Mouse (Mus musculus): ENCODE results near the gene Sik1. TPM values are rescaled to one million over a fixed set of nuclear protein-coding genes. Genes with fewer than 3 reads are reported as not detected.
A peak's percentile ranks its signal among the peaks of the same experiment; 100 is the strongest.

Gene Sik1
- polyA plus RNA-seq, 1 experiment from 2014 or later, result 3.6 TPM

DNA sequence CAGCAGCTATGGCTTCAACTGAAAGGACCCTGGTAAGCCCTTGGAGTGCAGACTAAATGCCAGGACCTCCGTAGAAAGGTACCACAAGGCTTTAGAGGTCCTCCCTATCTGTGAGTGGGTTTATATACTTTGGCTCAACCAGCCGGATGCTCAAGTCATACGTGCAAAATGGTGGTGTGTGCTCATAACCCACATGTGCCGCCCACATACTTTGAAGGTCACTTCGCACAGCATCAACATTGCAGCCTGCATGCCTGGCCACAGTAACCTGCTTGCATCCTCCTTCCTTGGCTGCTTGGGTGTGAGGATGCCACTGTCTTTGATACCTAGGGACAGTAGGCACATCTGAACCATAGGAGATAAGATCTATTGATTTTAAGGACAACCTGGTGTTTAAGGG is 26.7 kb downstream of the Sik1 start:
- ATAC-seq (ENCODE audit: low read depth) (no peak), DNase-seq (no peak)
- Histone ChIP-seq H3K36me3 (no peaks in the 10 kb centered on the region), H3K4me1 (replicated peaks) (peaks cover 26% of the 10 kb centered on the region), H3K27ac (no peak overlapping the region), H3K4me2 (no peak overlapping the region), H3K9me3 (replicated peaks) (no peaks in the 10 kb centered on the region), H3K9ac (no peak overlapping the region), H3K27me3 (no peaks in the 10 kb centered on the region), H3K4me3 (replicated peaks) (no peak overlapping the region)
- 80% methylated on average over 5 of the region's 5 CpGs for WGBS (ENCODE audit: insufficient replicate concordance)

- ATAC-seq (ENCODE audit: low read depth) (no peak), DNase-seq (no peak)
- Histone ChIP-seq H3K9me3 (replicated peaks) (no peaks in the 10 kb centered on the region), H3K4me1 (replicated peaks) (peaks cover 19% of the 10 kb centered on the region), H3K27me3 (no peaks in the 10 kb centered on the region), H3K4me3 (replicated peaks) (no peak overlapping the region), H3K9ac (no peak overlapping the region), H3K4me2 (no peak overlapping the region), H3K27ac (no peak overlapping the region), H3K36me3 (no peaks in the 10 kb centered on the region)
- WGBS (ENCODE audit: insufficient replicate concordance), result 39% methylated on average over 5 of the region's 5 CpGs
Observed at GRCm38 (mm10) chr17:31828118-31828517, 27.5 kb downstream of the Sik1 start.

DNA sequence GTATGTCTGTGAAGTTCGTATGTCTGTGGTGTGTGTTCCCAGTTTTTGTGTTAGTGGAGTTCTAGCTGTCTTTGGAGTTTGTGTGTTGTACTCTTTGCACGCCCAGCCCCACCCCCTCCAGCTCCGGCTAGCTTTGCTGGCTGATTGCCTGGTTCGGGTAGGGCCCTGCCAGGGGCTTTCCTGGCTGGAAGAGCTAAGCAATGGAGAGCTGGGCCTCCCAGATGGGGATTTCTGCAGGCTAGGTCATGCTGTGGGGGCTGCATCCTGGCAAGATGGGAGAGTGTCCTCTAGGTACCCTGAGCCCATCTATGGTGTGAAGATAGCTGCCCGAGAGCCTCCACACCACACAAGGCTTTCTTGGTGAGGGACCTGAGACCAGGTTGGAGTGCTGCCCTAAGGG is 28.4 kb downstream of the Sik1 start:
- Histone ChIP-seq H3K4me3 (replicated peaks) (no peak overlapping the region), H3K27me3 (no peaks in the 10 kb centered on the region), H3K4me2 (no peak overlapping the region), H3K4me1 (replicated peaks) (peaks cover 11% of the 10 kb centered on the region), H3K27ac (no peak overlapping the region), H3K9me3 (replicated peaks) (no peaks in the 10 kb centered on the region), H3K9ac (no peak overlapping the region), H3K36me3 (no peaks in the 10 kb centered on the region)
- DNase-seq (no peak), ATAC-seq (ENCODE audit: low read depth) (no peak)
- 41% methylated on average over 5 of the region's 5 CpGs for WGBS (ENCODE audit: insufficient replicate concordance)

- H3K4me1 ChIP-seq (replicated peaks), result peaks cover 6% of the 10 kb centered on the region
- H3K27me3 ChIP-seq, result no peaks in the 10 kb centered on the region
- H3K4me2 ChIP-seq, result no peak overlapping the region
- no peak overlapping the region for H3K4me3 ChIP-seq (replicated peaks)
- DNase-seq, result no peak
- no peak overlapping the region for H3K27ac ChIP-seq
- WGBS (ENCODE audit: insufficient replicate concordance), result 55% methylated on average over 6 of the region's 6 CpGs
- no peaks in the 10 kb centered on the region for H3K36me3 ChIP-seq
- ATAC-seq (ENCODE audit: low read depth), result no peak
- no peak overlapping the region for H3K9ac ChIP-seq
- no peaks in the 10 kb centered on the region for H3K9me3 ChIP-seq (replicated peaks)
Observed at GRCm38 (mm10) chr17:31826669-31827068, 28.9 kb downstream of the Sik1 start.

DNA sequence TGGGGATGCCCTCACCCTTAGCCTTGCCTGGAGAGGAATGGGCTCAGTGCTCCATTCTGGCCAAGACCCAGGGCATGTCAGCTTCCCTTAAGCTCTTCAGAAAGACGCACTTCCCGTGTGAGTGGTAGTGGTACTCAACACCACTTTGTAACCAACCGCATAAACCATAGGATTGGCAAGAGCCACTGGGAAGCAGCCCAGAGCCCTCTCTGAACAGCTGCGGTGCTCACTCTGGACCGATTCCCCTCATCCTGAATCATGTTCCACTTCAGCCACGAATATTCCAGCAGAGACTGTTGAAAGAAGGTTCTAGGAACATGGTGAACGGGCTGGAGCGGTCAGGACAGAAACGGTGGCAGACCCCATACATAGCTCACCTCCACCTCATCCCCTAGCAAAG is 29.9 kb downstream of the Sik1 start:
- no peak overlapping the region for H3K4me3 ChIP-seq (replicated peaks)
- 64% methylated on average over 9 of the region's 9 CpGs for WGBS (ENCODE audit: insufficient replicate concordance)
- ATAC-seq (ENCODE audit: low read depth) (no peak), DNase-seq (no peak)
- H3K4me1 ChIP-seq (replicated peaks), result peaks cover 10% of the 10 kb centered on the region
- no peak overlapping the region for H3K9ac ChIP-seq
- no peak overlapping the region for H3K4me2 ChIP-seq
- H3K27me3 ChIP-seq, result no peaks in the 10 kb centered on the region
- H3K9me3 ChIP-seq (replicated peaks), result no peaks in the 10 kb centered on the region
- no peak overlapping the region for H3K27ac ChIP-seq
- H3K36me3 ChIP-seq, result no peaks in the 10 kb centered on the region

- Histone ChIP-seq H3K4me1 (replicated peaks) (peaks cover 18% of the 10 kb centered on the region), H3K4me2 (no peak overlapping the region), H3K27me3 (no peaks in the 10 kb centered on the region), H3K9me3 (replicated peaks) (no peaks in the 10 kb centered on the region), H3K4me3 (replicated peaks) (no peak overlapping the region), H3K27ac (no peak overlapping the region), H3K36me3 (no peaks in the 10 kb centered on the region), H3K9ac (no peak overlapping the region)
- ATAC-seq (ENCODE audit: low read depth) (no peak), DNase-seq (no peak)
- 69% methylated on average over 7 of the region's 7 CpGs for WGBS (ENCODE audit: insufficient replicate concordance)
Observed at GRCm38 (mm10) chr17:31824812-31825211, 30.8 kb downstream of the Sik1 start.

DNA sequence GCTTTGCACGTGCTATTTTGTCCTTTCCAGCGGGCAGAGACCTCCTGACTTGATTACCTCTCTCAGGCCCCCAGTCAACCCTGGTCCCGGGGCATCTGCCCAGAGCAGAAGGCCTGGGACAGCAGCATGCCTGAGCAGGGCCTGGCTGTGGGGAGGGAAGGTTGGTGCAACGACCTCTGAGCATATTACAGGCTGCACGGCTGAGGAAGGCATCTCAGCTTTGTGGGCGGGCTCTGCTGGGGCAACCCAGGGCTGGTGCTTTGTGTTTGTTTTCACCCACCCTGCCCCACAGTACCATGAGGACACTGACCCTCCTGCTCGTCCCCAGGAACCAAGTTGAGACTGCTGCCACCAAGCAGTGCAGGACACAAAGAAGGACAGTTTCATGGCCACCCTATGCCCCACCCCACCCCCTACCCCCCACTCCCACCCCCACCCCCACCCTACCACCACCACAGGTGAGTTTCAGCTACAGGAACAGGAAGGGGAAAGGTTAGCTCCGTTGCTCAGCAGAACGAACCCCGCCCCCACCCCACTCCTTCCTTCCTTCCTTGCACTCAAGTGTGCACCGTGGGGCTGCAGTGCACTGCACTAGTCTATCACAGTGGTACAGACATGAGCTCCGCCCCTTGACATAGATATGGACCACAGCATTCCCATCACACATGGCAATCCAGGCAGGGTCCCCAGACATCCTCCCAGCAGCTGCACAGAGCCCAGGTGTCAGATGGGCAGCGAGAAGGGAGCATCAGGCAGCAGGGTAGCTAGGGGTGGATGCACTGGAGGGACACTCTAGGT is 34.3 kb downstream of the Sik1 start:
- H3K9me3 ChIP-seq (replicated peaks), result no peaks in the 10 kb centered on the region
- H3K4me3 ChIP-seq (replicated peaks), result no peak overlapping the region
- no peaks in the 10 kb centered on the region for H3K27me3 ChIP-seq
- WGBS (ENCODE audit: insufficient replicate concordance), result 19% methylated on average over 13 of the region's 13 CpGs
- ATAC-seq (ENCODE audit: low read depth), result peak; percentile 26; the same call in 1 of the 2 replicates
- no peak overlapping the region for H3K27ac ChIP-seq
- H3K36me3 ChIP-seq, result no peaks in the 10 kb centered on the region
- no peak for DNase-seq
- H3K9ac ChIP-seq, result no peak overlapping the region
- peaks cover 11% of the 10 kb centered on the region for H3K4me1 ChIP-seq (replicated peaks)
- H3K4me2 ChIP-seq, result no peak overlapping the region

GRCm38 (mm10) chr17:31820099-31820846 is 35.3 kb downstream of the Sik1 start:
- 23% methylated on average over 4 of the region's 4 CpGs for WGBS (ENCODE audit: insufficient replicate concordance)
- Histone ChIP-seq H3K27ac (no peak overlapping the region), H3K9ac (no peak overlapping the region), H3K4me2 (no peak overlapping the region), H3K4me3 (replicated peaks) (no peak overlapping the region), H3K9me3 (replicated peaks) (no peaks in the 10 kb centered on the region), H3K36me3 (no peaks in the 10 kb centered on the region), H3K27me3 (no peaks in the 10 kb centered on the region), H3K4me1 (replicated peaks) (peaks cover 11% of the 10 kb centered on the region)
- ATAC-seq (ENCODE audit: low read depth) (no peak), DNase-seq (no peak)

DNA sequence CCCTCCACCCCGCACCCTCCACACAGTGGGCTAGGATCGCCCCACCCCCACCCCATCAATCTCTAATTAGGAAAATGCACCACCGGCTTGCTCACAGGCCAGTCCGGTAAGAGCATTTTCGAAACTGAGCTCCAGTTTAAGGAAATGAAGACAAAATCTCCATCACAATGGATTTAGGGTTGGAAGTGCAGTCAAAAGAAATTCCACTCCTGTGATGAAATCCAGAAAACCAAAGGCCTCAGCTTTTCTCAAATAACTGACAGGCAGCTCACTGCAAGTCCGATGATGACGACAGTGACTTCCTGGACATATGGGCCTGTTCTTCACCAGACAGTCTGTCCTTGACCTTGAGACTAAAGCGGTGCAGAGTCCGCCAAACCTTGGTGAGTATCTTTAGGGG is 36.2 kb downstream of the Sik1 start:
- H3K4me1 ChIP-seq (replicated peaks), result peaks cover 11% of the 10 kb centered on the region
- no peaks in the 10 kb centered on the region for H3K27me3 ChIP-seq
- no peak for DNase-seq
- H3K9ac ChIP-seq, result no peak overlapping the region
- no peaks in the 10 kb centered on the region for H3K36me3 ChIP-seq
- 64% methylated on average over 9 of the region's 9 CpGs for WGBS (ENCODE audit: insufficient replicate concordance)
- no peak for ATAC-seq (ENCODE audit: low read depth)
- no peak overlapping the region for H3K4me2 ChIP-seq
- H3K4me3 ChIP-seq (replicated peaks), result no peak overlapping the region
- H3K9me3 ChIP-seq (replicated peaks), result no peaks in the 10 kb centered on the region
- H3K27ac ChIP-seq, result no peak overlapping the region

DNA sequence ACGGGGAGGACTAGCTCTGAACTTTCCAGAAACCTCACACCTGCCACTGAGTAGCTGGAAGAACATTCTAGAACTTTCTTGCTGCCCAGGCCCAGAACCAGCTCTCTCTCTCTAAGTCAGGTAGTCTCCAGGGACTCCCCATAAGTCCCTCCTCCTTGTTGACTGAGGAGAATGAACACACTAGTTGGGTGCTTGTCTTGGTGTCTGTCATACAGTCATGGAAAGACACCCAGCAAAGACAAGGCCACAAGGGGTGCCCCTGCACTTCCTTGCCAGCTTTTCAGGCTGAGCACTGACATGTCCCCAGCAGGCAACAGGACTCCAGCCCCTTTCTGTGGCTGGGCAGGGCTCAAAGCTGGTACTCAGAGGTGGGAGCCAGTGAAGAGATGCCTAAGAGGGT is 37.8 kb downstream of the Sik1 start:
- Histone ChIP-seq H3K27ac (no peak overlapping the region), H3K4me1 (replicated peaks) (peaks cover 11% of the 10 kb centered on the region), H3K36me3 (no peaks in the 10 kb centered on the region), H3K27me3 (no peaks in the 10 kb centered on the region), H3K9me3 (replicated peaks) (no peaks in the 10 kb centered on the region), H3K4me3 (replicated peaks) (no peak overlapping the region), H3K4me2 (no peak overlapping the region), H3K9ac (no peak overlapping the region)
- ATAC-seq (ENCODE audit: low read depth), result no peak
- 85% methylated on average over 1 of the region's 1 CpGs for WGBS (ENCODE audit: insufficient replicate concordance)
- no peak for DNase-seq

DNA sequence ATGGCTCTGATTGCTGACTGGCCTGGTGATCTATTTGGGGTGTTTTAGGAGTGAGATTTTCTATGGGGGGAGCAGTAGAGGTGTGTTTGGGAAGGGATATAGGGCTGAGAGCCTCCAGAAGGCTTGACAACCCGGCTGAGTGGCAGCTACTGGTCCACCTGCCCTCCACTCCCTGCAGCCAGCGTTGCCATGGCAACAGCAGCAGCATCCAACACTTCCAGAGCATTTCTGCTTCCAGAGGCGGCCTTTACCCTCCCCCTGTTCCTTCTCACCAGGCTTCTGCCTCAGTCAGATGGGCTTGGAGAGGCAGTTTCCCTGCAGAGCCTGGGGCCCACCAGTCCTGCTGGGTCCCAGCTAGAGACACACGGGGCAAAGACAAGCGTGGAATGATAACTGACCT is 38.4 kb downstream of the Sik1 start:
- no peak for DNase-seq
- Histone ChIP-seq H3K9me3 (replicated peaks) (no peaks in the 10 kb centered on the region), H3K27me3 (no peaks in the 10 kb centered on the region), H3K4me1 (replicated peaks) (peaks cover 11% of the 10 kb centered on the region), H3K4me2 (no peak overlapping the region), H3K4me3 (replicated peaks) (no peak overlapping the region), H3K27ac (no peak overlapping the region), H3K36me3 (no peaks in the 10 kb centered on the region), H3K9ac (no peak overlapping the region)
- WGBS (ENCODE audit: insufficient replicate concordance), result 52% methylated on average over 5 of the region's 5 CpGs
- no peak for ATAC-seq (ENCODE audit: low read depth)

GRCm38 (mm10) chr17:31814848-31815247 is 40.8 kb downstream of the Sik1 start:
- DNase-seq (no peak), ATAC-seq (ENCODE audit: low read depth) (no peak)
- H3K4me1 ChIP-seq (replicated peaks), result peaks cover under 1% of the 10 kb centered on the region
- WGBS (ENCODE audit: insufficient replicate concordance), result 45% methylated on average over 1 of the region's 1 CpGs
- no peaks in the 10 kb centered on the region for H3K9me3 ChIP-seq (replicated peaks)
- no peak overlapping the region for H3K4me3 ChIP-seq (replicated peaks)
- no peaks in the 10 kb centered on the region for H3K36me3 ChIP-seq
- no peak overlapping the region for H3K9ac ChIP-seq
- no peak overlapping the region for H3K27ac ChIP-seq
- no peak overlapping the region for H3K4me2 ChIP-seq
- no peaks in the 10 kb centered on the region for H3K27me3 ChIP-seq

Measured in liver, embryonic 13.5 days (tissue).